Mouse (Mus musculus): ENCODE measurements at regions not wholly inside any gene's neighbourhood (a gene's known extent, or its start where the extent isn't known, plus 50 kb on each side); places are given as distances from the start of the nearest gene placed in this dataset.

DNA sequence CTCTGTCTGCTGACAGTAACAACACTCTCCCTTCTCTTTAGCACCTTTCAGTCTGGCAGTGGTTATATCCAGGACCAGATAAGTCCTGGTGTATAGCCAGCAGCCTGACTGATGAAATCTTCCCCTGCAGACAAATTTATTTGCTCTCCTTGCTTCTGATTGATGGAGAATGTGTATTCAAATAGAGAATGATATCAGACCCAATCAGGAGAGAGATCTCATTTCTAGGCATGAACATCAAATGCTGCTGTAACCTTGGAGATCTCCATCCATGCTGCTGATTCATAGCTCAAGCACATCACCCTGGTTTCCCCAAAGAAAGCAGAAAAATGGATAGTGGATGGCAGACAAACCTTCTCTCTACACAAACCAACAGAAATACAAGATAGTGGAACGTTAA lies 663.3 kb upstream of the Ndn start:
- TF ChIP-seq CTCF (IDR thresholded peaks at IDR 0.05; ENCODE audit: low read depth, low read length): no peak
- TF ChIP-seq POLR2A (IDR thresholded peaks at IDR 0.05; ENCODE audit: extremely low read depth, insufficient read depth, low read length): no peak
